Mouse (Mus musculus) ES-E14 (cell line): ENCODE data around the gene Znhit1.

Experiments
- HCFC1 ChIP-seq: IDR thresholded peaks from 2 replicates; pipeline ENCODE4 v1.6.1; 2012; ENCODE audit warnings: low read length, inconsistent platforms, borderline replicate concordance; ENCODE audit not compliant: insufficient read depth
- MAFK ChIP-seq: IDR thresholded peaks from 2 replicates; pipeline ENCODE4 v1.6.1; 2014; ENCODE audit warnings: mild to moderate bottlenecking, low read depth, low read length, inconsistent platforms; ENCODE audit not compliant: insufficient read depth
- ZC3H11A ChIP-seq: IDR thresholded peaks from 2 replicates; pipeline ENCODE4 v1.6.1; 2012; ENCODE audit warnings: low read depth, mild to moderate bottlenecking, inconsistent platforms, low read length, borderline replicate concordance
- ZNF384 ChIP-seq: IDR thresholded peaks from 2 replicates; pipeline ENCODE4 v1.6.1; 2012; ENCODE audit warnings: low read depth, low read length, inconsistent platforms

- TF ChIP-seq MAFK (no peak), ZNF384 (no peak), ZC3H11A (no peak), HCFC1 (no peak)
Measured at GRCm38 (mm10) chr5:137024318-137024717, 36.5 kb upstream of the Znhit1 start.
